Mouse (Mus musculus): Measurements from ENCODE around the gene Polr2b.

The Polr2b gene

DNA sequence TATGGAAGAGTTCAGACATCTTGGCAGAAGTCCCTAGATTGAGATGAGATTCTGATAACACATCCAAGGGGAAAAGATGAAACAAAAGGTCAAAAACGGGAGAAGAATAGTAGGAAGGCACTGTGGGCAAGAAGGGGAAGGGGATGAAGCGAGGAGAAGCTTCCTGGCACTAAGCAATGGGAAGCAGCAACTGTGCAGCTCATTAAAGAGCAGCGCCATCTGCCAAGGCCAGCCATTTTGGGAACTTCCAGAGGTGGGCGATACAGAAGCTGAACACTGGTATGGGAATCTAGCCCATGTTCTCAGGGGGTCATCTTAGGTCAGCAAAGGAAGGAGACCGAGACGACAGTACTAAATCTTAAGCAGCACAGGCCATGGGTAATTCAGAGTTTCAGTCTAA lies 53.7 kb downstream of the Polr2b start:
- DNase-seq (ENCODE audit: low read depth), result no peak

DNA sequence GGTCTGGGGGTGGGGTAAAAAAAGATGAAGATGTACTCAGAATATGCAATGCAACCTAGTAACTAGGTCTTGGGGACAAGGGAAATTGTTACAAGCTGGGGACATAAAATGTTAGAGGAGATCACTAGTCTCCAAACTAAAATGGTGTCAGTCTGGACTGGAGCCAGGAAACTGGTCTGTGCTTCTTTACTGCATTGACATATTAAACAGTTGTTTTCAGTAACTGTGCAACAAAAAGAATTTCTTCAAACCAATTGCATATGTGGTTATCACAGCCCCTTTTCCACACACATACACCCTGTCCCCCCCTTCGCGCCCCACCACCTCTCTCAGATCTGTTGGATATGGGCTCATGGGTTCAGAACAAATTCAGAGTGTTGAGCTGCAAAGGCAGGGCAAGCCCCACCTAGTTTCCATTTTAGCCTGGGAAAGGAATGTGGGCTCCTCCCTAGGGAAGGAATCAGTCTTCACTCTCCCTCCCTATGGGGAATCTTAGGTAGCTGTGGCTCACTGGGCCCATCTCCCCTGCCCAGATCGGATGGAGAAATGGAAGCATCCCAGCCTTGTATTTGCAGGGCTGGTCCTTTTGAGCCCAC lies 54.6 kb downstream of the Polr2b start:
- DNase-seq (ENCODE audit: low read depth), result no peak

DNA sequence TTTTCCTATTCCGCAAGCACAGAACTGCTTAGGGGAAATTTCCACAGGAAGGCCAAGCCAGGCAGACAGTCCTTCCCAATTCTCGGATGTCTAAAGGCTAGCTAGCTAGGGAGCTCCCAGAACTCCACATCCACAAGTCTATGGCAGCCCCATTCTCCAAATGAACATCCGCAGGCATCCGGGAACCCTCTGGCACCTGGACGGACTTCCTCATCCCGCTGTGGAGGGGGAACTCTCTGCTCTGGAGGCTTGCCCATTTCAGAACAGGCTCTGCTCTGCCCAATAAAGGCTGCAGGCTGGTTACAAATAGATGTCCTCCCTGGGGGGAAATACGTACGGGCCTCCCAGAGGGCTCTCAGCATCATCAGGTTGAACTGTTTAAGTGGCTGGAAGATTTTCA lies 56.4 kb downstream of the Polr2b start:
- DNase-seq (ENCODE audit: low read depth), result no peak

- DNase-seq (ENCODE audit: low read depth), result no peak
Observed at GRCm38 (mm10) chr5:77367145-77367544, 57.2 kb downstream of the Polr2b start.

- peak; percentile 81 for DNase-seq (ENCODE audit: low read depth)
Observed at GRCm38 (mm10) chr5:77367682-77368081, 57.7 kb downstream of the Polr2b start.

DNA sequence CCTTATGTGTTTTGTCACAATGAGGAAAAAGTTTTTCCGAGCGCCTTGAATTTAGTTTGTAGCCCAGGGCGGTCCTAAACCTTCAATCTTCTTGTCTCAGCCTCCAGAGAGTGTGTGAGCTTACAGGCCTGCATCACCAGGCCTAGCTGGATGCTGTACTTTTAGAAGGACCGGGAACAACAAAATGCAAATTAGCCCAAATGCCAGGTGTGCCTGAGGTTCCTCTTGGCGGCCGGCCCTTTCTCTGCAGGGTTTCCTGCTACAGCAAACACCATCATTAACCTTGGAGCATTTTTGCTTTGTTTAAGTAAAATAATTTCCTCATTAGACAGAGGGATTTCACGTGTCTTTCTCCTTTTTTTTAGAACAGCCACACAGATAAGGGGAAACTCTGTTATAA lies 58.2 kb downstream of the Polr2b start:
- DNase-seq (ENCODE audit: low read depth), result no peak

DNA sequence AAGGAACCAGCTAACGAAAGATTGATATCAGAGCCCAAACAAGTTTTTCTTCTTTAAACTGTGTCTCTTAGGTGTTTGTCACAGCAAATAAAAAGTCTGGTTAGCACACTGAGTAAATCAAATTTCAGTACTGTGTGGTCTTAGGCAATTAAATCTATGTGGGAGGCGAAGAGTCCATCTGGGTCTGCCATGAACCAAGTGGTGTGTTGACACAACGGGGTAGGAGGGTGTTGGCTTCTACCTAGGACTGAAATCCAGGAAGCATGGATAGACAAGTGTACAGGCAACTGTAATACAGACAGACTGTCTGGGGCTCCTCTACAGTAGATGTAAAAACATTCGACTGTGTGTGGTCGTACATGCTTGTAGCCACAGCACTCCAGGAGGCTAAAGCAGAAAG lies 59.4 kb downstream of the Polr2b start:
- no peak for DNase-seq (ENCODE audit: low read depth)

GRCm38 (mm10) chr5:77370378-77370892 lies 60.5 kb downstream of the Polr2b start:
- DNase-seq (ENCODE audit: low read depth), result no peak

- no peak for DNase-seq (ENCODE audit: low read depth)
Observed at GRCm38 (mm10) chr5:77372242-77372641, 62.3 kb downstream of the Polr2b start.

- DNase-seq (ENCODE audit: low read depth), result peak; percentile 91
Observed at GRCm38 (mm10) chr5:77372778-77373177, 62.8 kb downstream of the Polr2b start.

- DNase-seq (ENCODE audit: low read depth), result peak; percentile 82
Observed at GRCm38 (mm10) chr5:77374945-77375344, 65.0 kb downstream of the Polr2b start.

DNA sequence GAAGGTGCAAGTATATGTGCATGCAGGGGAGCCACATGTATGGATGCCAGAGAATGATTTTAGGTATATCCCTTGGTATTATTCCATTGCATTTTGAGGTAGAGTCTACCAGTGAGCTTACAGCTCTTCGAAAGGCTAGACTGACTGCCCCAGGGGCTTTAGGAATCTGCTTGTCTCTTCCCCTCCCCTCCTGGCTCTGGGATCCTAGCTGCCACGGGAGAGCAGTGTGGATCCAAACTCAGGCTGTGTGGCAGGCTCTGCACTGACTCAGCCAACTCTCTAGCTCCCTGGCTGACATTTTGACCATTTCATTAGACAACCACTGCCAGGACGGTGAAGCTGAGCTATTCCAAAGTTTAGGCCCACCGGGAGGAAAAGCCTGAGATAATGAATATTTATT lies 65.6 kb downstream of the Polr2b start:
- no peak for DNase-seq (ENCODE audit: low read depth)

DNA sequence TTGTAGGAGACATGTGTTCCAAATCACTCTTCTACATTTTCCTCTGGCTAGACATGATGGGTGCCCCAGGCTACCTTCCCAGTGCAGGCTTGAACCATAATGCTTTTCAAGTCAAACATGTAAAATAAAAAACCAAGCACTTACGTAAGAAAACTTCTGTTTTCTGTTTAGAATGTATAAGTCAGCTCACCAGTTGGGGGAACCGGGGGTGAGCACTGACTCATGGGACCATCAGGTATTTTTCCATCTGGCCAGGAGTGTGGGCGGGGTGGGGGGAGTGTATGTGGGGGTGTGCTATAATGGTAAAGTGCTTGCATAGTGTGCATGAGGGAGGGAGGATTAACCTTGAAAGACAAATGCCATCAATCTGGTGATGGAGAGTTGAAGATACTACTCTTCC lies 68.1 kb downstream of the Polr2b start:
- DNase-seq (ENCODE audit: low read depth), result no peak

DNA sequence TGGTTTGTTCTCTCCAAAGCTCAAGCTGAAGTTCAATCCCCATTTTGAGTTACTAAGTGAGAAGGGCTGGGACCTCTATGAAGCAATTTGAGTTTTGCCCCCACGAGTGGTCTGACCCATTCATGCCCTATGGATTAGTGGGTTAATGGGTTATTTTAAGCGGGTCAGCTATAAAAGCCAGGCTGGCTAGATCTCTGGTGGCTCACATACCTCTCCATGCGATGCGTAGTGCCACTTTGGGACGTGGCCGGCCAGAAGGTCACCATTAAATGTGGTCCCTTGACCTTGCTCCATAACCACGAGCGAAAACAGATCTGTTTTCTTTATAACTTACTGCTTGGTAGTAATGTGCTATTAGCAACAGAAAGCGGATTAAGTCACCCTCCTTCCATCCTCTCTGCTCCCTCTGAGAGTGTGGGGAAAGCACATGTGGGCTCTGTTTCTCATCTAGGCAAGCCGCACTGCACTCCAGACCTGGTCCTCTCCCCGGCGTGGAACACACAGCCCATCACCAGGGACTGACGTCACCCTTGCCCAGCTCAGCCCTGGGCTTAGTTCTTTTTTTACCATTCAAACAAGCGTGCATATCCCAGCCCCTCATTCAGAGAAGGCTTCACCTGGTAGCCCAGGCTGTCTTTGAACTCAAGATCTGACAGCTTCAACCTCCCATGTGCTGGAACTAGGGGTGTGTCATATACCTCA lies 69.6 kb downstream of the Polr2b start:
- no peak for DNase-seq (ENCODE audit: low read depth)

DNA sequence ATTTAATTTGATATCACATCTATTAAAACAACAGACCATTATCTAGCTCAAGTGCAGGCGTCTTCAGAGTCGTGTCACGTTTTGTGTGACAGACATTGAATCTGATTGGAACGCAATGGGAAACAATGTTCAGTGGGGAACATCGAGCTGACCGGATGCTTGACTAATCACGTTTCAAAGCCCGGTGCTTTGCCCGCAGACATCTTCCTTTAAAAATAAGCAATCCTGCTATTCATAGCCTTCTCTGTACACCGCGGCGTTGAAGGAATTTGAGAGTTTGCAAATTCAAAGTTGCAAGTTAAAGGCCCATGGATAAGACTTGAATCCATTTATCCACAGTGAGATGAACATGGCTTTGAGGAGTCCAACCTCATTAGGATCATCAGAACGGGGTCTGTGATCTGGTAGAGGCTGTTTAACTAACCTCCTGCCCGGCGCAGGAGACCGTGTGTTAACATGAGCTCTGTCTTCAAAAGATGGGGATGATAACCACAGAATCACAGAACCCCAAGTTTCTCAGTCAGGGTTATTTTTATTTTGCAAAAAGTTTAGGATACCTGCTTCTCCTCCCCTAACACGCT lies 70.5 kb downstream of the Polr2b start:
- DNase-seq (ENCODE audit: low read depth), result no peak

GRCm38 (mm10) chr5:77381283-77381682 lies 71.3 kb downstream of the Polr2b start:
- DNase-seq (ENCODE audit: low read depth), result no peak

GRCm38 (mm10) chr5:77381686-77382085 lies 71.7 kb downstream of the Polr2b start:
- no peak for DNase-seq (ENCODE audit: low read depth)

DNA sequence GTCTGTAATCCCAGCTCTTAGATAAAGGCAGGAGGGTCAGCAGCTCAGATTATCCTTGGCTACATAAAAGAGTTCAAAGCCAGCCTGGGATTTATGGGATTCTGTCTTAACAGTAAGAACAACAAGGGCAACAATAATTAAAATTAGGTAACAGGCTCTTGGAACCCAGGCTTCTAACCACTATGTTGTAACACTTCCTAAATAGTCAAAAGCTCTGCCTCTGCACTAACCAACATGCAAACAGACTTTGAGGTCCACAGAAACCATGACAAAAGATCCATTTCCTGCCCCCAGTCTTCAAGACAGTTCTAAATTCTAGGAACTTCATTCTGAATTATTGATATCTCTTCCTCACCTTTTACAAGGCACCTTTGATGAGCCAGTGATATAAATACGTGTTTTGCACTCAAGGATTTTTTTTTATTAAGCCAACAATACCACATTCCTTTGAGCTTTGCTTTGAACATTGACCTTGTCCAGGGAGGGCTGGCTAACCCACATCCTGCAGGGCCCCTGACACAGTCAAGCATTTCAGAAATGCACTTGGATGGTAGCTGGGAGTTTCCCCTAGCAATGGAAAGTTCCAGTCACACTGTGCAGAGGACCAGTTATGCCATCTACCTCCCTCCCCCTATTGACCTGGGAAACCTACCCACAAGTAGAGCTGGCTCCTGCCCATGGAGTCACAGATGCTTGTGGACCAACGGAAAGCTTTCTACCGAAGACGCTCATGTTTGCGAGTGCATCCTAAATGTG lies 74.0 kb downstream of the Polr2b start:
- peak; percentile 94 for DNase-seq (ENCODE audit: low read depth)

DNA sequence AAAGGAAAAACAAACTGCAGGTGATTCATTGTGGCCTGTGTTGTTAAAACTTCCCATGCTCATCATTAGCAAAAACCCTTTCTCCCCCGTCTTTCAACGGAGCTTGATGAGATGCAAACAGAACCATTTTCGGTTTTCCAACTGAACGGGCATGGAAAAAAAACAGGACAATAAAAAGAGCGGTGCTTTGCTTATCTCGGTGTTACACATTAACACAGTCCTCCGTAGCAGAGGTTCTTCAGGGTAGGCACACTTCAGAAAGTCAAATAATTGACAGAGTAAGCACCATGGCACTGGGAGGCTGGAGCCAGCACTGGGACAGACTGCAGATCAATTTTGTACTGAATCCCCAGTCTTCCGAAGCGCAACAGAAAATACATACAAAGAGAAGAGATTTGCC lies 74.8 kb downstream of the Polr2b start:
- DNase-seq (ENCODE audit: low read depth), result no peak

DNA sequence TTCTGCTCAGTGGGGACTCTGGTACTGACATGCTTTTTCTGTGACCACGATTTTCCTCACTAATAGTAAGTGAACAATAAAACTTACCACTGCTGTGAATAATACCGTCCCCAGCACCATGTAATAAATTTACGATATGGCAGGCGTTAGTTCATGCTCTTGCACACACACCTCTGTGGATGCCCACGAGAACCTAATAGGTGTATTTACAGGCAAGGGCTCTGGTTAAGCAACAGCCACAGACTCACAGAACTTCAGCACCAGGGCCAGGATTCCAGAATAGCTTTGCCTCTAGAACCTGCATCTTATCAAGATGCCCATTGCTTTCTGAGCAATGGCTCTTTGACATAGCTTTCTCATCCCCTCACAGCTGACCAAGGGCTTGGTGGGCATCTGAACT lies 75.3 kb downstream of the Polr2b start:
- DNase-seq (ENCODE audit: low read depth), result no peak

DNA sequence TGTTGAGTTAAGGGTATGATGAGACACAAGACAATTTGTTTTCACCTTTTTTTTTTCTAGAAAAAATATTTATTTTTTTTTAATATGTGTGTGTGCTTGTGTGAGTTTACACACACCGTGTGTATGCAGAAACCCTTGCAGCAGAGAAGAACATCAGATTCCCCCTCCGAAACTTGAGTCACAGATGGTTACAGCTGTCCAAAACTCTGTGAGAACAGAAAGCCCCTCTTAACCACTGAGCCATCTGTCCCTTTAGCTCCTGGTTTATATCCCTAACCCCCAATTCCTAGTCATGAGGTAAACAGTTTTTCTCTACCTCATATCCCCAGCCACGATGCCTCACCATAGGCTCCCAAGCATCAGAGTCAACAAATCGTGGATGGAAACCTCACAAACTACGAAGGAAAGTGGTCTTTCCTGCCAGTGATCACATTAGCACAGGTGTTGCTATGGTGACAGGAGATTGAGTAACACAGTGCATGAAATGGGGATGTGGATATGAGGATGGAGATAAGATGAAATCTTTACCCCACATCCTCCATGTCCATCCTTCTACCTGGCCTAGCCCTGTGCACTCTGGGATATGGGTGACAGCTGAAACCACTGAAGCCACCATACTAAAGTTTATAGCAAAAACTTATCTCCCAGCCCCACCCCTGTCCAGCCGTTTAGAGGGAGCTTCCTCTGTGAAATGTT lies 76.1 kb downstream of the Polr2b start:
- DNase-seq (ENCODE audit: low read depth), result peak; percentile 95

All from 416B (cell line).